Mouse (Mus musculus) olfactory bulb, adult 2 months (tissue): ENCODE measurements around the gene Mier1. TPM values are rescaled to one million over a fixed set of nuclear protein-coding genes. Genes with fewer than 3 reads are reported as not detected.

Experiments used
- H3K27ac ChIP-seq: fragments of 200-500 bp; 2 replicates; pipeline ENCODE4 v1.5.1; 2012; ENCODE audit warnings: low read depth, low read length; ENCODE audit not compliant: insufficient read depth
- H3K4me1 ChIP-seq: fragments of 200-500 bp; 2 replicates; pipeline ENCODE4 v1.6.1; 2012; ENCODE audit warnings: low read length; ENCODE audit not compliant: control insufficient read depth, insufficient read depth
- H3K4me3 ChIP-seq: fragments of 200-500 bp; 2 replicates; pipeline ENCODE4 v1.5.1; 2012; ENCODE audit warnings: mild to moderate bottlenecking, low read depth, low read length, moderate library complexity; ENCODE audit not compliant: insufficient read depth
- CTCF ChIP-seq: fragments of 200-500 bp; IDR thresholded peaks from 2 replicates; pipeline ENCODE4 v1.5.1; 2012; ENCODE audit warnings: low read depth, mild to moderate bottlenecking, low read length, moderate library complexity; ENCODE audit not compliant: insufficient read depth
- POLR2A ChIP-seq: fragments of 200-500 bp; IDR thresholded peaks from 2 replicates; pipeline ENCODE4 v1.6.1; 2012; ENCODE audit warnings: mild to moderate bottlenecking, low read depth, low read length, moderate library complexity; ENCODE audit not compliant: insufficient read depth
- WGBS: fragments of 180-500 bp; shearing (Covaris S2); methylation state at CpG from one replicate; pipeline ENCODE4 v1.1.7; 2018; 5-methylcytosine and 5-hydroxymethylcytosine counted together
- polyA plus RNA-seq: library from polyadenylated mRNA; stranded (reverse); fragments of >200 nt; gene quantifications from 2 replicates; pipeline ENCODE4 v1.2.4, GENCODE M21; 2012; ENCODE audit warnings: low replicate concordance; ENCODE audit not compliant: missing spikeins, insufficient read depth, insufficient read length

Mier1 gene
- not detected in 2 replicates for polyA plus RNA-seq

GRCm38 (mm10) chr4:103114184-103115111, at the start of gene Mier1, which contains the start of gene Wdr78:
Gene Mier1 (plus strand): TSS chr4:103114390.
Gene Wdr78 (minus strand): TSS chr4:103114555.
- H3K4me1 ChIP-seq: peaks cover 5% of the 10 kb centered on the region
- peak within 1 kb of the TSS; percentile 99 for H3K27ac ChIP-seq
- H3K4me3 ChIP-seq: peak within 1 kb of the TSS; percentile 86
- under 1% methylated on average over 88 of the region's 90 CpGs for WGBS
- TF ChIP-seq POLR2A (peak; percentile 39), CTCF (no peak)

GRCm38 (mm10) chr4:103064421-103064820, 49.8 kb upstream of the Mier1 start:
- Histone ChIP-seq H3K4me3 (no peak overlapping the region), H3K27ac (no peak overlapping the region), H3K4me1 (no peaks in the 10 kb centered on the region)
- 76% methylated on average over 2 of the region's 2 CpGs for WGBS
- no peak for TF ChIP-seq POLR2A
- no peak for TF ChIP-seq CTCF

GRCm38 (mm10) chr4:103064976-103065375, 49.2 kb upstream of the Mier1 start:
- Histone ChIP-seq H3K27ac (no peak overlapping the region), H3K4me3 (no peak overlapping the region), H3K4me1 (no peaks in the 10 kb centered on the region)
- TF ChIP-seq POLR2A (no peak), CTCF (no peak)
- 91% methylated on average over 5 of the region's 5 CpGs for WGBS

- TF ChIP-seq CTCF (no peak), POLR2A (no peak)
- Histone ChIP-seq H3K4me1 (no peaks in the 10 kb centered on the region), H3K4me3 (no peak overlapping the region), H3K27ac (no peak overlapping the region)
- WGBS: 77% methylated on average over 6 of the region's 6 CpGs
Observed at GRCm38 (mm10) chr4:103067906-103068655, 46.1 kb upstream of the Mier1 start.

GRCm38 (mm10) chr4:103070631-103071030, 43.6 kb upstream of the Mier1 start:
- Histone ChIP-seq H3K27ac (no peak overlapping the region), H3K4me3 (no peak overlapping the region), H3K4me1 (no peaks in the 10 kb centered on the region)
- TF ChIP-seq POLR2A (no peak), CTCF (no peak)
- 84% methylated on average over 3 of the region's 3 CpGs for whole genome bisulfite sequencing

DNA sequence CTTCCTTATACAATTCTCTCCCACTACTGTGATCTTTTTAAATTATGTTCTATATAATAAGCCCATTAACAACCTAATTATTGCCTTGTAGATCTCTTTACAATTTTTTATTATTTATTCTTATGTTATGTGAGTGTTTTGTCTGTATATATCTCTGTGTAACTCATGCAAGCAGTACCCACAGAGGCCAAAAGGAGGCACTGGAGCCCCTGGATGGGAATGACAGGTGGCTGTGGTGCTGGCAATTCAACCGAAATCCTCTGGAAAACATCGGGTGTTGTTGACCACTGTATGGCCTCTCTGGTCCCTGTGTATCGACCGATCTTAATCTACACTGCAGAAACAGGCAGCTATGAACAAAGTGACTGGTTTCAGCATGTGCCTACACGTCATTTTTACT, 29.0 kb upstream of the Mier1 start:
- no peak for TF ChIP-seq CTCF
- no peak for TF ChIP-seq POLR2A
- Histone ChIP-seq H3K4me3 (no peak overlapping the region), H3K27ac (no peak overlapping the region), H3K4me1 (no peaks in the 10 kb centered on the region)
- 98% methylated on average over 5 of the region's 5 CpGs for WGBS

DNA sequence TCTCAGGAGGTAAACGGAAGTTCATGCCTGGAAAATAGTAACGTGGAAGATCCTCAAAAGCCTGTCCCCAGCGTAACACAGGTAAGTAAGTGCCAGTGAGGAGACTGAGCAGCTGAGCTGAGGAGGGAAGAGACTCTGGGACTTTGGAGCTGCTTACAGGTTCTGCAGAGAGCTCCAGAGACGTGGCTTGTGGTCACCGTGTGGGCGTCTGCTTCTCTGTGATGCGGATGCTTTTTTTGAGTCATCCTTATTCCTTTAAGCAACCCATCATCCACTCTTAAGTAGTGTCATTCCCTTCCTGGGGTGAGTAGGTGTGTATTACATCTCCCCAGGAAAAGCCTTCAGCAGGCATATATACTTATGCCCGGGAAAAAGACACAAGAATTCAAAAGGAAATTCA, 18.3 kb upstream of the Mier1 start:
- Histone ChIP-seq H3K27ac (no peak overlapping the region), H3K4me1 (peaks cover 3% of the 10 kb centered on the region; the same call in 1 of the 2 replicates), H3K4me3 (no peak overlapping the region)
- WGBS: 70% methylated on average over 8 of the region's 8 CpGs
- TF ChIP-seq POLR2A: no peak
- no peak for TF ChIP-seq CTCF

DNA sequence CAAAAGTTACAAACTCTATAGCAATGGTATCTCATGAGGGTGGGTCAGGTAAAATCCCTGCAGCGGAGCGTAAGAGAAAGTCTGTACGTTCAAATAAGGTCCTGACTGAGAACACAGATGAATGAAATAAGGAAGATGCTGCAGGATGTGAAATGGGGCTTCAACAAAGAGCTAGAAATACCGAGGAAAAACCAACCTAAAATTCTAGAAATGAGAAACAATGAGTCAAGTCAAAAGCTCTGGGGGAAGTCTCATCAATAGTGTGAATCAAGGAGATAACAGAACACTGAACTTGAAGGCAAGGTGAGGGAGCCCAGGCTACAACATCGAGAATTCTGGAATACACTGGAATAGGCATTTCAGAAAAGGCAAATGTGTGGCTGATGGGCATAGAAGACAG, 15.7 kb upstream of the Mier1 start:
- no peak for TF ChIP-seq POLR2A
- Histone ChIP-seq H3K4me1 (peaks cover 3% of the 10 kb centered on the region; the same call in 1 of the 2 replicates), H3K4me3 (no peak overlapping the region), H3K27ac (no peak overlapping the region)
- WGBS: 94% methylated on average over 5 of the region's 5 CpGs

- no peak overlapping the region for H3K4me3 ChIP-seq
- 17% methylated on average over 7 of the region's 7 CpGs for WGBS
- no peak for TF ChIP-seq POLR2A
- TF ChIP-seq CTCF: no peak
- no peak overlapping the region for H3K27ac ChIP-seq
- peaks cover 5% of the 10 kb centered on the region for H3K4me1 ChIP-seq
Observed at GRCm38 (mm10) chr4:103112651-103113050, 1.5 kb upstream of the Mier1 start.
